In the genomic region with DNA sequence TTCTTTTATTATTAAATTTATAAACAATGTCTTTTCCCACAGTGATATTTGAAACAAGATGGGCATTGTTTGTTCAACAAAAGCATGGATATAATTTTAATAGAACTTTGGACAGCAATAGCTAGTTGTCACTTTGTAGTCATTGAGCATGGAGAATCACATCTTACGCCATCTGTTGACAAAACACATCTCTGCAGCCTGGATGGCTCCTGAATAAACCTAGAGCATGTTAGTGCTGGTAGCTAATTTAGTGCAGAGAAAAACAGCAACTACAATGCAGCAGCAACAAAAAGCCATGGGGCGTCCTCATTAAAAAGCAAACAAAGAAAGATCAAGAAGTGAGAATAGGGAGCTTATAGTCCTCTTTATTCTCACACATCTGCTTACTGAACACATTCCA, we compare ENCODE assay signal across 25 mouse cellular contexts.
DNase-seq lines count a peak whose midpoint lies in the region; ATAC-seq and TF ChIP-seq lines count a peak whose summit lies in the region.
"Had no signal": no experiment of that assay in that cellular context is flagged by ENCODE, and none has a peak within 500 bp of the region (broad histone marks: within the 10 kb centered on the region; RNA-seq: fewer than 3 reads in every experiment).

No protein-coding gene starts in this region.

- H3K27ac ChIP-seq in forebrain, embryonic 12.5 days: no peak overlapping the region
- H3K27ac ChIP-seq in forebrain, postnatal 0 days (ENCODE audit: low read depth, low read length): no peak overlapping the region
- H3K27ac ChIP-seq in midbrain, embryonic 14.5 days (replicated peaks; ENCODE audit: low read depth, low read length): no peak overlapping the region
- no peak overlapping the region for H3K27ac ChIP-seq in midbrain, embryonic 13.5 days
- H3K27ac ChIP-seq: embryonic facial prominence, embryonic 15.5 days; gastrocnemius, adult 2 months; heart, embryonic 15.5 days; hindbrain, embryonic 15.5 days; left cerebral cortex, adult 2 months; limb, embryonic 15.5 days; liver, embryonic 14.5 days had no signal

- no peak for TF ChIP-seq CTCF in forebrain, postnatal 0 days (IDR thresholded peaks at IDR 0.05; ENCODE audit: low read depth)

- whole genome bisulfite sequencing in forebrain, embryonic 12.5 days: 36% methylated on average over 2 of the region's 2 CpGs
- WGBS in forebrain, postnatal 0 days: 20% methylated on average over 2 of the region's 2 CpGs
- 54% methylated on average over 2 of the region's 2 CpGs for WGBS in midbrain, embryonic 14.5 days
- 59% methylated on average over 2 of the region's 2 CpGs for WGBS in midbrain, embryonic 13.5 days

- no peak overlapping the region for H3K4me2 ChIP-seq in forebrain, embryonic 12.5 days
- H3K4me2 ChIP-seq in forebrain, postnatal 0 days (ENCODE audit: low read depth): no peak overlapping the region
- no peak overlapping the region for H3K4me2 ChIP-seq in midbrain, embryonic 14.5 days (ENCODE audit: low read length)
- no peak overlapping the region for H3K4me2 ChIP-seq in midbrain, embryonic 13.5 days (replicated peaks)
- H3K4me2 ChIP-seq: embryonic facial prominence, embryonic 15.5 days; heart, embryonic 15.5 days; hindbrain, embryonic 15.5 days; limb, embryonic 15.5 days had no signal

- H3K9ac ChIP-seq in forebrain, embryonic 12.5 days: no peak overlapping the region
- H3K9ac ChIP-seq in forebrain, postnatal 0 days: no peak overlapping the region
- H3K9ac ChIP-seq in midbrain, embryonic 14.5 days (replicated peaks; ENCODE audit: low read length): no peak overlapping the region
- H3K9ac ChIP-seq in midbrain, embryonic 13.5 days (replicated peaks): no peak overlapping the region
- H3K9ac ChIP-seq: embryonic facial prominence, embryonic 15.5 days; heart, embryonic 15.5 days; hindbrain, embryonic 15.5 days; limb, embryonic 15.5 days; liver, embryonic 14.5 days had no signal

- H3K9me3 ChIP-seq in forebrain, embryonic 12.5 days: no peaks in the 10 kb centered on the region
- no peaks in the 10 kb centered on the region for H3K9me3 ChIP-seq in forebrain, postnatal 0 days (ENCODE audit: low read length)
- H3K9me3 ChIP-seq in midbrain, embryonic 14.5 days (ENCODE audit: control insufficient read depth, low read length): no peaks in the 10 kb centered on the region
- no peaks in the 10 kb centered on the region for H3K9me3 ChIP-seq in midbrain, embryonic 13.5 days
- H3K9me3 ChIP-seq: embryonic facial prominence, embryonic 15.5 days; heart, embryonic 15.5 days; hindbrain, embryonic 15.5 days; limb, embryonic 15.5 days had no signal

- no peaks in the 10 kb centered on the region for H3K27me3 ChIP-seq in forebrain, embryonic 12.5 days
- H3K27me3 ChIP-seq in forebrain, postnatal 0 days (ENCODE audit: insufficient read depth, low read length): no peaks in the 10 kb centered on the region
- no peaks in the 10 kb centered on the region for H3K27me3 ChIP-seq in midbrain, embryonic 14.5 days (ENCODE audit: control insufficient read depth, insufficient read depth, low read length)
- no peaks in the 10 kb centered on the region for H3K27me3 ChIP-seq in midbrain, embryonic 13.5 days
- H3K27me3 ChIP-seq: embryonic facial prominence, embryonic 15.5 days; heart, embryonic 15.5 days; hindbrain, embryonic 15.5 days; limb, embryonic 15.5 days had no signal

- H3K4me1 ChIP-seq in forebrain, embryonic 12.5 days: no peaks in the 10 kb centered on the region
- no peaks in the 10 kb centered on the region for H3K4me1 ChIP-seq in forebrain, postnatal 0 days (ENCODE audit: insufficient read depth)
- H3K4me1 ChIP-seq in midbrain, embryonic 14.5 days (ENCODE audit: control insufficient read depth, insufficient read depth, low read length): no peaks in the 10 kb centered on the region
- H3K4me1 ChIP-seq in midbrain, embryonic 13.5 days (replicated peaks): no peaks in the 10 kb centered on the region
- H3K4me1 ChIP-seq: embryonic facial prominence, embryonic 15.5 days; heart, embryonic 15.5 days; hindbrain, embryonic 15.5 days; limb, embryonic 15.5 days had no signal

- peak; percentile 57; the same call in 1 of the 2 replicates for ATAC-seq in forebrain, embryonic 12.5 days (ENCODE audit: low FRiP score)
- ATAC-seq in forebrain, postnatal 0 days: no peak
- no peak for ATAC-seq in midbrain, embryonic 14.5 days (ENCODE audit: low FRiP score, low TSS enrichment)
- ATAC-seq in midbrain, embryonic 13.5 days: no peak
- ATAC-seq: intestine, embryonic 16.5 days had no signal

- H3K4me3 ChIP-seq in forebrain, embryonic 12.5 days (replicated peaks): no peak overlapping the region
- H3K4me3 ChIP-seq in forebrain, postnatal 0 days (ENCODE audit: low read depth, low read length): no peak overlapping the region
- no peak overlapping the region for H3K4me3 ChIP-seq in midbrain, embryonic 14.5 days (replicated peaks; ENCODE audit: low read depth, low read length)
- no peak overlapping the region for H3K4me3 ChIP-seq in midbrain, embryonic 13.5 days (replicated peaks)
- H3K4me3 ChIP-seq: embryonic facial prominence, embryonic 15.5 days; gastrocnemius, adult 2 months; heart, embryonic 15.5 days; hindbrain, embryonic 15.5 days; left cerebral cortex, adult 2 months; limb, embryonic 15.5 days had no signal

- H3K36me3 ChIP-seq in forebrain, embryonic 12.5 days (replicated peaks): no peaks in the 10 kb centered on the region
- H3K36me3 ChIP-seq in forebrain, postnatal 0 days (ENCODE audit: insufficient read depth): no peaks in the 10 kb centered on the region
- H3K36me3 ChIP-seq in midbrain, embryonic 14.5 days (ENCODE audit: control insufficient read depth, insufficient read depth, low read length): no peaks in the 10 kb centered on the region
- H3K36me3 ChIP-seq in midbrain, embryonic 13.5 days: no peaks in the 10 kb centered on the region
- H3K36me3 ChIP-seq: embryonic facial prominence, embryonic 15.5 days; heart, embryonic 15.5 days; hindbrain, embryonic 15.5 days; limb, embryonic 15.5 days had no signal

- DNase-seq in forebrain, postnatal 0 days: no peak
- peak; percentile 6 for DNase-seq in midbrain, embryonic 14.5 days
- DNase-seq in MEL-GATA-1-ER (ENCODE audit: extremely low read depth, low read depth): peak; percentile 6
- DNase-seq in retina, embryonic 14.5 days (ENCODE audit: low spot score): peak; percentile 14
- DNase-seq in kidney, postnatal 14 days: no peak
- DNase-seq in urinary bladder, postnatal 10 days (ENCODE audit: low spot score): no peak
- DNase-seq: adrenal gland, adult 2 months; cerebellum, adult 2 months; cerebellum, postnatal 36 days; gastrocnemius, adult 2 months; heart, postnatal 36 days; kidney, adult 9 months; kidney, postnatal 4 days; lung, postnatal 4 days; thymus, adult 18-20 months; thymus, postnatal 36 days had no signal

Comparison
In these comparisons a context has a peak if more than half of its experiments do, and no peak if none do; other contexts are left out.
1. DNase-seq: peak in midbrain, embryonic 14.5 days (single experiment), MEL-GATA-1-ER (single experiment) and retina, embryonic 14.5 days (single experiment); none in forebrain, postnatal 0 days (single experiment), kidney, postnatal 14 days (single experiment) and urinary bladder, postnatal 10 days (single experiment).